Mouse (Mus musculus) heart, adult 8-10 months (tissue): ENCODE measurements around the gene Zfyve28. TPM values are rescaled to one million over a fixed set of nuclear protein-coding genes. Genes with fewer than 3 reads are reported as not detected.
A peak's percentile ranks its signal among the peaks of the same experiment; 100 is the strongest.

Source experiments
- DNase-seq: peaks from one replicate; pipeline ENCODE4 v3.0.0; 2022; ENCODE audit warnings: low spot score
- total RNA-seq, 4 experiments: library from RNA; stranded (reverse); gene quantifications; 2 replicates each; pipeline ENCODE4 v1.2.4; 2022

Gene Zfyve28
- total RNA-seq = 1 to 10 TPM in 2 of 4 experiments, under 1 TPM in 2; 0.57 to 1.1 (median 1.0) TPM

DNA sequence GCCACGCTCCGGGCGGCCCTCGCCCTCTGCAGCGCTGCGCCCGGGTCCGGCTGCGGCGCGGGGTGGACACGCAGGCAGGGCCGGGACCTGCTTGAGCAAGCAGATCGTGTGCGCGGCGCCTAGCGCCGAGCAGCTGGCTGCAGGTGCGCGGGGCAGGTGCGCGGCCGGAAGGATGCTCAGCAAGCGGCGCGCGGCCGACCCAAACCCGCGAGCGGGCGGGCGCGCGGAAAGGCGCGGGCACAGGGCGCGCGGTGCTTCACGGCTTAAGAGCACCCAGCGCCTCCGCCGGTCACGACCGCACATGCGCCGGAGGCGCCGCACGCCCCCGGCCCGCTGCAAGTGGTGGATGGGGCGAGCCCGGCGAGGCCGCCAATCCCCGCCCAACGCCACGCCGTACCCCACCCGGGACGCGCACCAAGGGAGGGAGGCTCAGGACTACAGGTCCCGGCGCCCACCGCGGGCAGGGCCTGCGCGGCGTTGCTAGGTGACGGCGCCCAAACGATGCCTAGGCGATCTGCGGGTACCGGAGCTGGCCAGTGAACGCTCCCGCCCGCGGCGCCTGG is at the start of gene Zfyve28, which contains the start of gene Cfap99:
TSS of gene Zfyve28 (minus strand) at position 296 of the 563 bp plus-strand sequence.
TSS of gene Cfap99 (plus strand) at position 447 of the 563 bp plus-strand sequence.
- no peak for DNase-seq

DNA sequence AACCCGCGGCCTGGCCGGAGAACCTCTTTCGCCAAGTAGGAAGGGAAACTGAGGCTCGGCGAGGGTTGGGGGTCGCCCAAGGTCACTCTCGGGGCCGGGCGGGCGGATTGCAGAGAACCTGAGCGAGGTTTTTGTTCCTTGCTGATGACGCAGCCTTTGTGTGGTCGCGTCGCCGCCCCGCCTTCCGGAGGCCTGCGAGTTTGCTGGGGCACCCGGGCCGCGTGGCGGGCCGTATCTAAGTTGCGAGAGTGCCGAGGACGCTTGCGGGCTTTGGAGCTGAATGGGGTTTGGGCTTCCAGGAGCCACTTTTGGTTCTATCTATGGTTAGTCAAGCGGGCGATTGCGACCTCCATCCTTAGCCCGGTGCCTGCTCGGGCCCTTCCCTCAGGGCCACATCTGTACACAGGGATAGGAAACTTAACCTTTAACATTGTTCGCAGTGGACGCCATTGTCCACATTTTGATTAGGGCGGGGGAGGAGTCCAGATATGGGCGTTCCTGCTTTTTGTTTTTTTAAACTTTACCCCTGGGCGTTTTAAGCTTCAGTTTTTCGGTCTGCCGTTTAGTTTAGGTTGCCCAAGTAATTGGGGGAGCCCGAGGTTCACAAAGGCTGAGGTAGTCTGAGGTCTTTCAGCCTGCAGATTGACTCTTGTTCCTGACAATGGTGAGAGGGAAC is 48.7 kb upstream of the Zfyve28 start:
- DNase-seq = peak; percentile 19

DNA sequence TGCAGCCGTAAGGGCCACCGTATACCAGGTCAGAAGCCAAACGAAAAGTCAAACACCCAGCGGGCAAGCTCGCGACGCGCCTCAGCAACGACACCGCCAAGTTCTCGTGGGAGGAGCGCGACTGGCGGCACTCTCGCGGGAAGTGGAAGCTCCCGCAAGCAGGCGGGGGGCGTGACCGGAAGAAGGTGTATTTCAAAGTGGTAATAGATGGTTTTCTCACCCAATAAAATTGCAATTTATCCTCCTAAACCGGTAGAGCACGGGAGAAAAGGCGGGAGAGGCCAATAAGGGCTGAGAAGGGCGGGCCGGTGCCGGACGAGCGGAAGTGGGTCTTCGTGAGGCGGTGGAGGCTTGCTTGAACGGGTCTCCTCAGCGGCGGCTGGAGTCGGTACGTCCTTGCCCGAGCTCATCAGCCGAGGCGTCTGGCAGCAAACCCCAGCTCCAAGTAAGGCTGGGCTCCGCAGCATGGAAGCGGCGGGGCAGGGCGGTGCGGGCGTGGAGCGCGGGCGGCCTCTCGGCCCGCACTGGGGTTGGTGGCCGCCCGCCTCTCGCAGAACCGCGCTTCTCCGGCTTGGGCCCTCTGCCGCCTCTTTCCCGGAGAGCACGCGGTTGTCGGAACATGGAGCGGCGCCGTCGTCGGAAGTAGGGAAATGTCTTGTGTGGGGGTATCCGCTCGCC is 48.0 kb upstream of the Zfyve28 start, which contains the start of gene Rnf4:
TSS of gene Rnf4 (plus strand) at position 193 of the 678 bp plus-strand sequence.
- DNase-seq = peak; percentile 99

DNA sequence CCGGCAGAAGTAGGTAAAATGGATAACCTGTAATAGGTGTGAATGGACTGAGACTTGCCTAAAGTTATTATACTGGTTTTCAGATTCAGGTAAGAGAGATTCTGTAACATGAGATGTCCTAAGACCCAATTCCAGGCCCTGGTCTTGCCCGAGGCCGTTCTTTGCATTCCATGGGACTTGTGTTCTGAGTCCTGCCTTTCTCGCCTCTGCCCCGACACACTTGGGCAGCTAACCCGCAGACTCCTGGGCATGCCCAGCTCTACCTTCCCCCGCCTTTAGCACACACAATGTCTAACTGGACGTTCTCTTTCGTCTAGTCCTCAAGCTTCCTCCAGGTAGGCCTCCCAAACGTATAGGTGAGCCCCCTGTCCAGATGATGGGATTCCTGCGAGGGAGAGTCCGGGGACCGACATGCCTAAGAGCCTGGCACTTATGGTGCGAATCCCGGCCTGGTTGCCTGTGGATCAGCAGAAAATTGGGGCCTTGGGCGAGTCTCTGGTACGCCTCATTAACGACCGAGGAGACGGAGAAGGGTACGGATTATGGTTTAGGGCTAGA is 47.4 kb upstream of the Zfyve28 start:
- DNase-seq = no peak

DNA sequence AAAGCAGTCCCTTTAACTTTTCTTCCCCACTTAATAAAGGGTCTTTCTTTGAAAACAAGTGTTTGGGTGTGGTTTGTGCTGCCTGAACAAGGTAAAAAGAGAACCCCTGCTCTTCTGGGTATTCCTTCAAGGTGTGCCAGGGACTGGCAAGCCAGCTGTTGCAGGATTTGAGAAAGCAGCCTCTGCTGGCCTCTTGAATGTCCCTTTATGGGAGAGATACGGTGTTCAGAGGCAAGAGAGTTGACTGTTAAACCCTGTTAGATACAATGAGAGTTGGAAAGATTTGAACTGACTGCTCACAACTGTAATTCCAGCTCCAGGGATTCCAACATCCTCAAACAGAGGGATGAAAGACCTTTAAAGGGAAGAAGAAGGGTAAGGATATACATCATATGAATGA is 45.8 kb upstream of the Zfyve28 start:
- DNase-seq = no peak

DNA sequence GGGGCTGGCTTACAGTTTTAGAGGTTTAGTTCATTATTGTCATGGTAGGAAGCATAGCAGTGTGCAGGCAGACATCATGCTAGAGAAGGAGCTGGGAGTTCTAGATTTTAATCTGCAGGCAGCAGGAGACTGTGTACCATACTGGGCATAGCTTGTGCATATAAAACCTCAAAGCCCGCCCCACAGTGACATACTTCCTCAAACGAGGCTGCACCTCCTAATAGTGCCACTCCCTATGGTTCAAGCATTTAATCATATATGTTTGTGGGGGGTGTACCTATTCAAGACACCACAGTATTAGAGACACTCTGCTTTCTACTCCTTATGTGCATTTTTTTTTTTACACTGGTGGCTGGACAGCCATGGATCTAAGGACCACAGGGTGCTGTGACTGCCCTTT is 41.9 kb upstream of the Zfyve28 start:
- DNase-seq = no peak

DNA sequence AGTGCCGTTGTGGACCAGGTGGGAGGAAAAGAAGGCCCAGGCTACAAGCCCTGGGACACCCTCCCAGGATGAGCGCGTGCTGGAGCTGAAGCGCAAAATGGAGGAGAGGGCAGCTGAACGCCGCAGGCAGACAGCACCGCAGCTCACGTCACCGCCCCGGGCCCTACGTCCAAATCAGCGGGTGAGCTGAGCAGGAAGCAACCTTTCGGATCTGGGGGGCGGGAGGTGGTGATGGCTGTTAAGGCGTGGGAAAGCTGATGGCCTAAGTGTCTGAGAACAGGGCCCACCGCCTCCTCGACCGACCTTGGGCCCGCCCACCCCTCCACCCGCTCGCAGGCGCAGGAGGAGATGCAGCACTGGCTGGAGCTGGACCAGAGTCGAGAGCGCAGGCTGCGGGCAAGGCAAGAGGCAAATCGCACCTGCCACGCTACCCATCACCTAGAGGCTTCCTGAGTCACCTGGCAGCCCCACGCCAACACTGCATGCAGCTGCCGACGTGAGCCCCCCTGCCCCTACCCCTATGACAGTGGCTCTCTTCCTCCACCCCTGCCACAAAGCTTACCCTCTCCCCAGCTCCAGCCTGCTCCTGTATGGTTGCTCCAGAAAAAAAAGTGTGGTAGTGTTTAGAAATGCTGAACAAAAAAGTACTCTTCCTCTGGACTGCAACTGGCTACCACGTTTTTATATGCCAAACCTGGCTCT is 38.8 kb upstream of the Zfyve28 start:
- no peak for DNase-seq

DNA sequence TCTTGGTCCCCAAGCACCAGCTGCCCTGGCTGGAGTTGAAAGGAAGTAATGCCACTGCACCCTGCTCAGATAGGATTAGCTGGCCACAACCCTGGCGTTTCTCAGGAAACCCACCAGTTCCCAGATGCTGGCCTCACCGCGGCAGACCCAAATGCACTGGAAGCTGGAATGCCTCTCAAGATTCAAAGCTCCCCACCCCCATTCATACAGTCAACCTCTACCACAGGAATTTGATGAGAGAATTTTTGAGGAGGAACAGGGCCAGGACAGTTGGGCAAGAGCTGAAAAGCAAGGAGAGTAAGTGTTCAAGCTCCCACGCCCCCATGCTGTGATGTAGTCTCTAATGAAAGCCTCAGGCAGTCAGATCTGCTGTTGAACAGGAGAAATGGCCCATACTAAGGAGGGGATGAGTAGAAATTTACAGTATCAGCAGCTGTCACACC is 38.0 kb upstream of the Zfyve28 start:
- DNase-seq = peak; percentile 3

DNA sequence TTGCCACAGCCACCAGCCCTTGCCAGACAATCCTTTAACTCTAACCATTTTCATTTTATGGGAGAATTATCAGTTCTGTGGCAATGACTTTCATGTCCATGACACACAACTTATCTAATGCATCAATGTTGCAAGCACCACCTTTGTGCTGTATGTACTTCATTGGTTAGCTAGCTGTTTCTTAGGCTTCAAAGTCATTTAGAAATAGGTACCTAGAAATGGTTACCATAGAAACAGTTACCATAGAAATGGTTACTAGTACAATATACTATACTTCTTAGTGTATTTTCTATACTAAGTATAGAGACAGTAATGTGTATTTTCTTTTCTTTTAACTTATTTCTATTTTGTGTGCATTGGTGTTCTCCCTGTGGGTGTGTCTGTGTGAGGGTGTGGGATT is 37.0 kb upstream of the Zfyve28 start:
- no peak for DNase-seq

DNA sequence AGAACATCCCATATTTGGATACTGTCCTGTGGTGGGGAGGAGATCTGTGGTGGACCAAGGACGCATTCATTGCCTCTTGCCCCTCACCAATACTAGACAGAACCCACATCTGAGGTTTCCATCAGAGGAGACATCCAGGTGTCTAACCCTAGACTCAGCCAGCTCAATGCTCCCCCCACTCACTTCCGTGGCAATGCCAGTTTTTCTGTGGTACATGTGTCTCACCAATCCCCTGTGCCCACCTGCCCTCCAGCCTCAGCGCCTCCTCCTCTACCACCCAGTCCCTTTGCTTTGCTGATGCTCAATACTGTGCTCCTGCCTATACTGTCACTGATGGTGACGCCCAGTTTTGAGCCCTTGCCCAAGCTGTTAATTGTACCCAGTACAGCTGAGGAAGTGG is 33.0 kb upstream of the Zfyve28 start:
- no peak for DNase-seq

DNA sequence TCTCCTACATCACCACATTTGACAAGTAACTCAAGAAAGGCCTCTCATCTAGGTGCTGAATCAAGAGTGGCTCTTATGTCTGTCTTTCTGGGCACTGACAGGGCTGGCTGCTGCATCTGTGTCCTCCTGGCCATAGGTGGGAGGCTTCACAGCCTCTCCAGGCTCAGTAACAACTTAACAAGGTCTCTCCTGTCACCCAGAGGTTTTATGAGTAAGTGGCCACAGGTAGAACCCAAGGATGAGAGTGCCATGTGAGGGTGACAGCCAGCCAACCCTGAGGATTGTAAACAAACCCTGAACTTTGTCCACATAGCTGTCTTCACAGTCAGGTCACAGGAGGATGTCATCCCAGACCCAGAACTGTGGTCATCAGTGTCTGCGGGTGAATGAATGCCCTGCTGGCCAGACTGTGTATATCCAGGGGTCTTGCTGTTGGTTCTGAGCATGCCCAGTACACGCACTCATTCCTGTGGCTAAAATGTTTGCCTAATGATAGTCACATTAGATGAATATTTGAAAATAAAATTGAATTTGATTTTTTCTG is 31.3 kb upstream of the Zfyve28 start:
- DNase-seq = no peak

DNA sequence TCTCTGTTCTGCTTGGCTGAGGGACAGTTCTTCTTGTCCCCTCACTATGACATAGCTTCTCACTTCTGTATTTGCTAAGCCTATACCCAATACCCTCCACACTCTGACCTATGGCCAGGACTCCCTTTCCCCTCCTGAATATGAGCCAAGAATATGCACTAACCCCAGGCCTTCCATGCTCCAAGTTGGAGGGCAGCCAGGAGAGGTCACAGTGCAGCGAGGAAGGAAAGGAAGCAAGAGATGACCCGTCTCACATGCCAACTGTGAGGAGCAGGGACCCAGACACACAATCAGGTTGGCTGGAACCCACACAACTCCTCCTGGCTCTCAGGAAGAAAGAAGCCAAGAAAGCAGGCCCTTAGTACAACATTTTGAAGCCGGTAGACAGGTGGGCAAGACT is 20.8 kb upstream of the Zfyve28 start:
- no peak for DNase-seq

DNA sequence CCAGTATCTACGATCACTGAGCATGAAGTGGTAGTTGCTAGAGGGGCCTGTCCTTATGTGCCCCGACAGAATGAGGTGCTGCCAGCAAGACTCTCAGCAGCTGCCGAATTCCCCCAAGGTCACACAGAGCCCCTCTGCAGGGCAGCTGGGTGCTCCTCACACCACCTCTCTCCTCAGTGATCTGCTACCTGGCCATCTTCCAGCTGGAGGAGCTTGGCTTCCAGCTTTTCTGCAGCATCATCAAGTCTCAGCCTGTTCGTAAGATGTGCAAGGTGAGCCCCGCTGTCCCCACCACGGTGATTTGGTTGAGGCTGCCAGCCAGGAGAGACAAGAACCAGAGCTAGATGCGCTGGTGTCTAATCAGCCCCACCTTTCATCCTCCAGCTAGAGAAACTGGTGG is 14.1 kb upstream of the Zfyve28 start:
- DNase-seq = no peak

DNA sequence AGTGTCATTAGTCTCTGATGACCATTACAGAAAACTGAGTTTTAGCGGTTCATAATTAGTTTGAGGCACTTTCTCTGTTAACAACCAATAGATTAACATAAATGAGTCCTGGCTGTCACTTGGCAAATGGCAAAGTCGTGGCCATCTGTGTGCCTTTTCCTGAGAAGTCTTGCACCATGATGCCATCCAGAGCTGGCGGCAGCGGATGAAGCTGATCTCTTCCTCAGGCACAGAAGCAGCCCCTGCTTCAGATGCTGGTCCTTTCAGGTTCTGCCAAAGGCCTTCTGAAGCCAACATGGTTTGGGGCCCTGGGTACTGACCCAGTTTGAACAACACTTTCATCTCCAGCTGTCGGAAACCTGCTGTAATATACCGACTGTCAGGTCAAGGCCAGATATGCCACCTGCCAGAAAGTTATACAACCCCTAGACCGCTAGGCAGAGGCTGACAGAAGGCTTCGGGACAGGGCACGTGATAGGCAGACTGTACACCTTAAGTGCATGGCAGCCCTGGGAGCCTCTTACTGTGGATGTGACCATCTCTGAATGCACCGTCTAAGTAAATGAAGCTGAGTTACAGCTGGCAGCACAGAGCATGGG is 10.8 kb upstream of the Zfyve28 start:
- DNase-seq = no peak

DNA sequence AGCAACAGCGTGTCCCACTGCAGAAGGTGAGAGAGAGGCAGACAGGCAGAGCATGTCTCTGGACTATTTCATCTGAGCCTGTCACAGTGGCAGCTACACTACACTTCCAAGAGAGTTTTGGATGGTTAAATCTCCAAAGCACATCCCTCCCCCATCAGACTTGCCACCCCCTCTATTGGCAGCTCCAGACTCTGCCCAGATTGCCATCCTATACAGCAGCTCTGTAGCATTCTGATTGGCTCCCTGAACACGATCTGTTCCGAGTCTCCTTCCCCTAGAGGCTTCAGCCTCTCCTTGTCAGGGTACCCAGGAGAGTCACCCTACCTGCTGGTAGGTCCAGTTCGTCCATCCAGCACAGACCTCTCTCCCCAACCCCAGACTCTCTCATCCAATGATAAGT is 9.8 kb upstream of the Zfyve28 start:
- no peak for DNase-seq

DNA sequence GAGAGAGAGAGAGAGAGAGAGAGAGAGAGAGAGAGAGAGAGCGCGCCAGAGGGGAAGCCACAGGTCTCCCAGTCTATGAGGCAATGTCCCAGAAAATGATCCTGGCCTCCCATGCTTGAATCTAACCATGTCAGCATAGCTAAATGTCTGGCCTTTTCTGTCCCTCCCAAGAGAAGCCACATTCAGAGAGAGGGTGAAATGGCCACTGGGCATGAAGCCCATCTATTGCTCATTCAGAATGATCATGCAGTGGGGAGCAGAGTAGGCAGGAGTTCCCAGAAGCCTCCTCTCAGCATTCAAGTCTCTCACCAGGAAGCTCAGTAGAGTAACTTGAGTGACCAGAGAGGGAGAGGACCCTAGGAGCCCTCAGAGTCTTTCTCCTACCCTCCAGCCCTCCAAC is 6.9 kb upstream of the Zfyve28 start:
- no peak for DNase-seq

DNA sequence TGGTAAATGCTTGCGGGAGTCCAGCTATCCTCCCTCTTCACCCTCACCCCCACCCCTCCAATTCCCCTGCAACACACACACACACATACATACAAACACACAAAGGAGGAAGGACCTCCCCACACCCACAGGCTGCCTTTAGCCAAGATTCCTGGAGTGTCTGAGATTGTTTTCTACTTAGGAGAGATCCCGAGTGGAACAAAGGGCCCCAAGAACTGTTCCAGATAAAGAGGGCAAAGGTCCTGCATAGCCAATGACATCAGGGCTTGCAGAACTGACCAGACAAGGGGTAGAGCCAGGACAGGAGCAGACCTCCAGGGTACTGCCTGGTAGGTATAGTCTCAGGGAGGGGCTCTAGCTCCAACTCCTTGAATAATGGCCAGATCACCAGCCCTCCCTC is 6.4 kb upstream of the Zfyve28 start:
- DNase-seq = no peak

DNA sequence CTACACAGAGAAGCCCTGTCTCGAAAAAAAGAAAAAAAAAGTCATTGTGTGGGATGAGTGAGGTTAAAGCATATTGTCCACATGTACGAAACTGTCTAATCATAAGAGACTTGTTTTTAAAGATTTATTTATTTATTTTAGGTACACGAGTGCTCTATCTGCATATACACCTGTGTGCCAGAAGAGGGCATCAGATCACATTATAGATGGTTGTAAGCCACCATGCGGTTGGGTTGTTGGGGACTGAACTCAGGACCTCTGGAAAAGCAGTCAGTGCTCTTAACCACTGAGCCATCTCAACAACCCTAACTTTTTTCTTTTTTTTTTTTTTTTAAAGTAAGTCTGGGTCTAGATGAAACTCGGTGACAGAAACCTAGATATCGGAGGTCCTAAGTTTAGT is 5.1 kb upstream of the Zfyve28 start:
- no peak for DNase-seq

DNA sequence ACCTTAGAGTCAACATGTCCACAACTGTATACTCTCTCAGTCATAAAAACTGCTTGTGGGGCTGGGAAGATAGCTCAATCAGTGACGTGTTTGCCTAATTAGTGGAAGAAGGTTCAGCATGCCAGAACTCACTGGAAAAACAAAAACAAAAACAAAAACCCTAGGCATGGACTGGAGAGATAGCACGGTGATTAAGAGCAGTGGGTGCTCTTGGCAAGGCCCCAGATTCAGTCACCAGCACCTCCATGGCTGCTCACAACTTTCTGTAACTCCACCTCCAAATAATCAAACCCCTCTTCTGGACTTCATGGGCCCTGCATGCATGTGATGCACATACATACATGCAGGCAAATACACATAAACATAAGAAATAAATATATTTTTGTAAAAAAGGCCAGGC is 1.0 kb upstream of the Zfyve28 start:
- DNase-seq = no peak

DNA sequence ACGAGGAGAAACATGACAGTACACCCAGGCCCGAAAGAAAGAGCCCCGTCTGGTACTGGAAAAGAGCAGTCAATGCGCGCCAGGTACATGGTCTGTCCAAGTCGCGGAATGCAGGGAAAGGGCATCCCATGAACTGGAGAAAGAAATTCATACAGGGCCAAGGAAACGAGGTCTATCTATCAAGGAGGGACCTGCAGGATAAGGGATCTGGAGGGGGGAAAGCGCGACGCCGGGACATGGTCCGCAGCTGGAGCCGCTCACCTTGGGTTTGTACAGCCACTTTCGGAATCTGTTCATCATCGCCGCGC is 457 bp downstream of the Zfyve28 start:
- no peak for DNase-seq

DNA sequence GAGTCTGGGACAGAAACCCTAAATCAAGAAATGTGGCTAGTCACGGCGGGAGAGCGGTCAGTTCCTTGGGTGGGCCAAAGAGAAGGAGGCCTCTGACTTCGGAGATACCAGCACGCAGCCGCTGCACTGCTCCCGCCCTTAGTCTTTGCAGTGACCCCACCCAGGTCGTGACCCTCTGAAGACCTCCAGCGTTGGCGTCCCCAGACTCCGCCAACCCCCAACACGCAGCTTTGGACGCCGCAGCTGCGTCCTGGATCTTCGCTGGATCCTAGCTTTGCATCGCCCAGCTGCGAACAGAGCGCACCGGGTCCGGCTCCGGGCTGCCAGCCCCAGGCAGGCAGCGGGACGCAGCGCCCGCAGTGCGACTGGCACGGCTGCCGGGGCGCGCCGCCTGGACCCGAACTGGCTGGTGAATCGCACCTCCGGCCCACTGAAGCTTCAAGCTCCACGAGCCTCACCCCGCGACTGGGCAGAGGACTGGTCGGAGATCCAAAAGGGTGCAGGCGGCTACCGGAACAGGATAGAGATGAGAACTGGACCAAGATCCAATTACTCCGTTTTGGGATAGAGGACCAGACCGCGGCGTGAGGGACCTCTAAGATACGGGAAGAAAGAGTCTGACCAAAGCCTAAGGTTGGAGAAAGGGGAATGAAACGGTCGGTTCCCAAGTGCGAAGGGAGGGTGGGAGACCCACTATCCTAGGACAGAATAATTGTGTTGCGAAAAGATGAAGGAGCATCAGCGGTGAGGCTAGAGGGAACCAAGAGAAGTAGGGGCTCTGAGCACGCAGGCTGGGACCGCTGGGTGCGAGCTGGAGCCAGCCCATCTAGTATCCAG is 1.0 kb downstream of the Zfyve28 start:
- DNase-seq = no peak
